Mouse (Mus musculus) lung, embryonic 15.5 days (tissue): Measurements from ENCODE around the gene 0610012G03Rik. TPM values are rescaled to one million over a fixed set of nuclear protein-coding genes. Genes with fewer than 3 reads are reported as not detected.

Source experiments
- ATAC-seq: fragments of 200-750 bp; cut with Nextera tagmentation; 2 replicates; pipeline ENCODE4 v1.8.0; 2017; ENCODE audit warnings: moderate number of reproducible peaks, borderline replicate concordance; ENCODE audit not compliant: low FRiP score, low TSS enrichment; ENCODE audit errors: extremely low read depth
- H3K27ac ChIP-seq: fragments of 300-500 bp; sonication (generic); 2 replicates; pipeline ENCODE4 v1.5.1; 2015; ENCODE audit warnings: moderate library complexity, mild to moderate bottlenecking, inconsistent platforms
- H3K27me3 ChIP-seq: fragments of 300-500 bp; sonication (generic); 2 replicates; pipeline ENCODE4 v1.6.1; 2015; ENCODE audit warnings: inconsistent platforms
- H3K36me3 ChIP-seq: fragments of 300-500 bp; sonication (generic); 2 replicates; pipeline ENCODE4 v1.6.1; 2015; ENCODE audit warnings: inconsistent platforms
- H3K4me1 ChIP-seq: fragments of 300-500 bp; sonication (generic); 2 replicates; pipeline ENCODE4 v1.6.1; 2015; ENCODE audit warnings: inconsistent platforms
- H3K4me2 ChIP-seq: fragments of 300-500 bp; sonication (generic); 2 replicates; pipeline ENCODE4 v1.6.1; 2015; ENCODE audit warnings: inconsistent platforms, mild to moderate bottlenecking, moderate library complexity
- H3K4me3 ChIP-seq: fragments of 300-500 bp; sonication (generic); 2 replicates; pipeline ENCODE4 v1.5.1; 2015; ENCODE audit warnings: mild to moderate bottlenecking, inconsistent platforms
- H3K9ac ChIP-seq: fragments of 300-500 bp; sonication (generic); 2 replicates; pipeline ENCODE4 v1.6.1; 2015; ENCODE audit warnings: inconsistent platforms
- H3K9me3 ChIP-seq: fragments of 300-500 bp; sonication (generic); 2 replicates; pipeline ENCODE4 v1.6.1; 2016; ENCODE audit warnings: inconsistent platforms
- WGBS: fragments of 180-500 bp; shearing (Covaris S2); methylation state at CpG from one replicate; pipeline ENCODE4 v1.1.7; 2015; 5-methylcytosine and 5-hydroxymethylcytosine counted together
- polyA plus RNA-seq: library from polyadenylated mRNA; unstranded; fragments of >200 nt; fragmentation: Nextera tagmentation; extraction: Ambion mirVana; gene quantifications from 2 replicates; pipeline ENCODE4 v1.2.1, GENCODE M21; 2015

Gene 0610012G03Rik
- polyA plus RNA-seq, 1 experiment from 2014 or later: 75.7 TPM

DNA sequence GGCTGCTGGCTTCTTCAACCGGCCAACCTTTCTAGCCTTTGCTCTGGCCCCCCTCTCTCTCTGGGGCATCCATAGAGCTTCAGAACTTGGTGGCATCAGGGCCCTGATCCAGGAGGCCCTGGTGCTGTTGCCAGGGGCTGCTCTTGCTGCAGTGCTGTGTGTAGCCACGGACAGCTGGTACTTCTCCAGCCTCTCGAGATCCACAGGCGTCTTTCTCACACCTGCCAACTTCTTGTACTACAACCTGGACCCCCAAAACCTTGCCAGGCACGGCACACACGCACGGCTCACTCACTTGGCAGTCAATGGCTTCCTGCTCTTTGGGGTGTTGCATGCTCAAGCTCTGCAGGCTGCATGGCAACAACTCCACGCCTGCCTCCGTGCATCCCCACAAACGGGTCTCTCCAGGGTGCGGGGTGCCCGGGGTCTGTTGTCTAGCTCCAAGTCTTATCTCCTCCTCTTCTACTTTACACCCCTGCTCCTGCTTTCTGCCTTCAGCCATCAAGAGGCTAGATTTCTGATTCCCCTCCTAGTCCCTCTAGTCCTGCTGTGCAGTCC, 3.5 kb downstream of the 0610012G03Rik start:
- WGBS: 88% methylated on average over 12 of the region's 12 CpGs
- peaks cover 5% of the 10 kb centered on the region; the same call in 1 of the 2 replicates for H3K36me3 ChIP-seq

DNA sequence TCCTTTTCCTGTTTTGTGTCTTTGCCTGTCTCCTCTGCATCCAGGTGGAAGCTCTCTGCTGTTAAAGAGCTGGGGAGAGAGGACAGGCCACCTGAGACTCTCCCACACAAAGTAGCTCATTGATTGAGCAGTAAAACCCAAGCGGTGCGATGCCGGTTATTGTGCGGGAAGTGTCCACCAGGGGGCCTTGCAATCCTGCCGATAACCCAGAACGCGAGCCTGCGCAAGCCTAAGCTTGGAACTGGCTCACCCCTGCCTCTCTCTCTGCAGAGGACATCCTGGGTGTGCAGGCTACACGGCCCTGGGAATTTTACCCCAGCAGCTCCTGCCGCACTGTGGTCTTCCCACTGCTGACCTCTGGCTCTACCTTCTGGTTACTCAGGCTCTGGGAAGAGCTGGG, 4.3 kb downstream of the 0610012G03Rik start:
- Histone ChIP-seq H3K27me3 (no peaks in the 10 kb centered on the region), H3K27ac (no peak overlapping the region), H3K4me1 (peaks cover 23% of the 10 kb centered on the region), H3K36me3 (peaks cover 5% of the 10 kb centered on the region; the same call in 1 of the 2 replicates), H3K9me3 (no peaks in the 10 kb centered on the region), H3K4me3 (no peak overlapping the region), H3K9ac (no peak overlapping the region), H3K4me2 (no peak overlapping the region)
- WGBS: 4% methylated on average over 10 of the region's 10 CpGs
- no peak for ATAC-seq

More for the DNA sequence above, 3.5 kb downstream of the 0610012G03Rik start:
- H3K27me3 ChIP-seq: no peaks in the 10 kb centered on the region
- no peak overlapping the region for H3K4me2 ChIP-seq
- no peak overlapping the region for H3K9ac ChIP-seq
- no peaks in the 10 kb centered on the region for H3K9me3 ChIP-seq
- no peak for ATAC-seq
- no peak overlapping the region for H3K4me3 ChIP-seq
- H3K4me1 ChIP-seq: peaks cover 31% of the 10 kb centered on the region
- H3K27ac ChIP-seq: no peak overlapping the region

DNA sequence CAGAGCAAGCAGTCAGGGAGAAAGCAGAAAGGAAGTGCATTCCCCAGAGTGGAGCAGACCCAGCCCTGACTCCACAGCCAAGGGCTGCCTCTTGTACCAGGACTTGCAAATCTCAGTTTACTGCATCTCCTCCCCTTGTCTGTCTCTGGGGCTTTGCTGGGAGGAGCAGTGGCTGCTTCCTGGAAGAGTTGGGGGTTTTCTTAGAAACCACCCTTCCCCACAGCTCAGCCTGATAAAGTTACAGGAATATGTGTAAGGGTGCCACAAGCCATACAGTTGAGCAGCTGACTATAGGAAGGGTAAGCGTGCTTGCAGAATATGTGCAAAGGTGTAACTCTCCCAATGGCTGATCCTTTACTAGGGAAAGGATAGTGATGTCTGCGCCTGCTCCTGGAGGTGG, 7.7 kb downstream of the 0610012G03Rik start:
- Histone ChIP-seq H3K9ac (no peak overlapping the region), H3K36me3 (peaks cover 4% of the 10 kb centered on the region; the same call in 1 of the 2 replicates), H3K4me2 (no peak overlapping the region), H3K4me1 (peaks cover 8% of the 10 kb centered on the region; the same call in 1 of the 2 replicates), H3K27me3 (peaks cover 17% of the 10 kb centered on the region), H3K4me3 (no peak overlapping the region), H3K27ac (no peak overlapping the region), H3K9me3 (0 out of 2 replicates have a peak, but pooled peaks cover 4% of the 10 kb centered on the region)
- WGBS: 63% methylated on average over 2 of the region's 2 CpGs
- ATAC-seq: no peak

DNA sequence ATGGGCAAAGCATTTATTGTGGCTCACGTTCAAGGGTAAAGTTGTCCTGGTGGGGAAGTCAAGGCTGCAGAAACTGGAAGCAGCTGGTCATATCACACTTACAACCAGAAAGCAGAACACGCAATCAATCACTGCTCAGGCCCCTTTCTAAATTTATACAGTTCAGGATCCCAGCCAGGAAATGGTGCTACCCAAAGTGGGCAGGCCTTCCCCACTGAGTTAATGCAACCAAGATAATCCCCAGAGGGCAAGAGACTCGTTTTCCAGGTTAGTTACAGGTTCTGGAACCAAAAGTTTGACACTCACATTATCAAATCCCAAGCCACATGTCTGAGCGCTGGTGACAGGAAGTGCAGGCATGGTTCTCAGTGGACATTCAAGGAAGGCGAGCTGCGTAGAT, 9.4 kb downstream of the 0610012G03Rik start:
- Histone ChIP-seq H3K9ac (no peak overlapping the region), H3K27me3 (peaks cover 35% of the 10 kb centered on the region), H3K9me3 (0 out of 2 replicates have a peak, but pooled peaks cover 4% of the 10 kb centered on the region), H3K4me3 (no peak overlapping the region), H3K36me3 (no peaks in the 10 kb centered on the region), H3K4me2 (no peak overlapping the region), H3K27ac (no peak overlapping the region), H3K4me1 (peaks cover 12% of the 10 kb centered on the region)
- 63% methylated on average over 6 of the region's 6 CpGs for WGBS
- ATAC-seq: no peak

GRCm38 (mm10) chr16:31936568-31936967, 11.7 kb downstream of the 0610012G03Rik start:
- Histone ChIP-seq H3K4me3 (no peak overlapping the region), H3K9me3 (0 out of 2 replicates have a peak, but pooled peaks cover 4% of the 10 kb centered on the region), H3K36me3 (no peaks in the 10 kb centered on the region), H3K4me1 (peaks cover 26% of the 10 kb centered on the region), H3K9ac (no peak overlapping the region), H3K4me2 (no peak overlapping the region), H3K27me3 (peaks cover 45% of the 10 kb centered on the region), H3K27ac (no peak overlapping the region)
- WGBS: 86% methylated on average over 4 of the region's 4 CpGs
- ATAC-seq: no peak

- Histone ChIP-seq H3K4me2 (peak overlapping the region; percentile 52), H3K27ac (no peak overlapping the region), H3K4me1 (peaks cover 26% of the 10 kb centered on the region), H3K36me3 (no peaks in the 10 kb centered on the region), H3K4me3 (peak overlapping the region; percentile 24), H3K27me3 (peaks cover 48% of the 10 kb centered on the region), H3K9me3 (0 out of 2 replicates have a peak, but pooled peaks cover 4% of the 10 kb centered on the region), H3K9ac (no peak overlapping the region)
- no peak for ATAC-seq
- 4% methylated on average over 36 of the region's 36 CpGs for WGBS
These were observed 13.0 kb downstream of the 0610012G03Rik start for GRCm38 (mm10) chr16:31935091-31935979.

GRCm38 (mm10) chr16:31934550-31935010, 13.7 kb downstream of the 0610012G03Rik start:
- Histone ChIP-seq H3K9me3 (0 out of 2 replicates have a peak, but pooled peaks cover 4% of the 10 kb centered on the region), H3K36me3 (no peaks in the 10 kb centered on the region), H3K4me2 (peak overlapping the region; percentile 52; the same call in 1 of the 2 replicates), H3K4me3 (peak overlapping the region; percentile 24; the same call in 1 of the 2 replicates), H3K27me3 (peaks cover 48% of the 10 kb centered on the region), H3K4me1 (peaks cover 26% of the 10 kb centered on the region), H3K9ac (no peak overlapping the region), H3K27ac (no peak overlapping the region)
- 26% methylated on average over 13 of the region's 13 CpGs for WGBS
- ATAC-seq: no peak

- ATAC-seq: no peak
- peak within 1 kb of the TSS; percentile 45 for H3K9ac ChIP-seq
- H3K4me2 ChIP-seq: peak within 1 kb of the TSS; percentile 98
- H3K27ac ChIP-seq: peak within 1 kb of the TSS; percentile 42; the same call in 1 of the 2 replicates
- 9% methylated on average over 42 of the region's 42 CpGs for WGBS
- H3K4me1 ChIP-seq: peaks cover 26% of the 10 kb centered on the region
- H3K9me3 ChIP-seq: 0 out of 2 replicates have a peak, but pooled peaks cover 4% of the 10 kb centered on the region
- peak within 1 kb of the TSS; percentile 57 for H3K4me3 ChIP-seq
- no peaks in the 10 kb centered on the region for H3K36me3 ChIP-seq
- H3K27me3 ChIP-seq: peaks cover 48% of the 10 kb centered on the region
These were observed 14.3 kb downstream of the 0610012G03Rik start, which contains the start of gene Pigz for GRCm38 (mm10) chr16:31933751-31934549. TSS of gene Pigz (plus strand) at chr16:31933851.

GRCm38 (mm10) chr16:31932840-31933697, 15.2 kb downstream of the 0610012G03Rik start:
- Histone ChIP-seq H3K4me1 (peaks cover 26% of the 10 kb centered on the region), H3K27me3 (peaks cover 48% of the 10 kb centered on the region), H3K4me2 (peak overlapping the region; percentile 98), H3K4me3 (peak overlapping the region; percentile 57), H3K36me3 (no peaks in the 10 kb centered on the region), H3K27ac (peak overlapping the region; percentile 42; the same call in 1 of the 2 replicates), H3K9ac (peak overlapping the region; percentile 45), H3K9me3 (0 out of 2 replicates have a peak, but pooled peaks cover 4% of the 10 kb centered on the region)
- ATAC-seq: peak; percentile 94
- WGBS: 1% methylated on average over 50 of the region's 50 CpGs

DNA sequence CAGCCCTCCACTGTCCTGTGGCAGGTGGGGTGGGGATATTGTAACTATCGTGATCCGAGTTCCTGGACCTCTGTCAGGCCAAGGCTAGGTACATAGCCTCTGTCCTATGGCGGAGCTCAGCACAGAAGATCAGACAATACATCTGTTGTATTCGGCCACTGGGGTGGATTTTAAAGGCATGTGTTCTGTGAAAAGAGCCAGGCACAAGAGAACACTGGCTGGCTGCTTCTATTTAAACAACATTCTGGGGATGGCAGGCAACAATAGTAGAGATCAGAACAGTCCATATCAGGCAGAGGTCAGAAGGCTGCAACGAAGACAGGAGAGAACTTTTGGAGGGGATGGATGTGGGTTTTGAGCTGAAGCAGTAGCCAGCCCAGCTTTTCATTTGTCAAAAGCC, 16.0 kb downstream of the 0610012G03Rik start:
- Histone ChIP-seq H3K4me2 (peak overlapping the region; percentile 98), H3K4me1 (peaks cover 26% of the 10 kb centered on the region), H3K27me3 (peaks cover 47% of the 10 kb centered on the region), H3K36me3 (no peaks in the 10 kb centered on the region), H3K4me3 (no peak overlapping the region; the same call in 1 of the 2 replicates), H3K9ac (no peak overlapping the region), H3K9me3 (0 out of 2 replicates have a peak, but pooled peaks cover under 1% of the 10 kb centered on the region), H3K27ac (no peak overlapping the region)
- WGBS: 58% methylated on average over 5 of the region's 5 CpGs
- no peak for ATAC-seq
